ENCODE assay signal across 18 mouse cellular contexts in genomic region chr12:3770546-3770945, GRCm38 (mm10). TPM values are rescaled to one million over a fixed set of nuclear protein-coding genes. Genes with fewer than 3 reads are reported as not detected.
DNase-seq lines count a peak whose midpoint lies in the region; TF ChIP-seq lines count a peak whose summit lies in the region.
"Had no signal": no experiment of that assay in that cellular context is flagged by ENCODE, and none has a peak within 500 bp of the region (broad histone marks: within the 10 kb centered on the region; RNA-seq: fewer than 3 reads in every experiment).

No protein-coding gene starts in this region.

- no peak for TF ChIP-seq POLR2A in bone marrow, adult 2 months (IDR thresholded peaks at IDR 0.05; ENCODE audit: borderline replicate concordance, control insufficient read depth, low read depth, low read length)

- WGBS in bone marrow, adult 2 months, result 79% methylated on average over 2 of the region's 2 CpGs
- 93% methylated on average over 2 of the region's 2 CpGs for WGBS in macrophage (ENCODE audit: missing documents)

- no peaks in the 10 kb centered on the region for H3K36me3 ChIP-seq in macrophage (ENCODE audit: inconsistent target)

- no peaks in the 10 kb centered on the region for H3K79me2 ChIP-seq in macrophage (ENCODE audit: inconsistent target)

- H3K4me1 ChIP-seq in bone marrow, adult 2 months (ENCODE audit: control insufficient read depth, insufficient read depth, low read length), result peaks cover 4% of the 10 kb centered on the region
- H3K4me1 ChIP-seq: embryonic facial prominence, embryonic 10.5 days; forebrain, embryonic 13.5 days; hindbrain, embryonic 12.5 days had no signal

- intact Hi-C loops in gastrocnemius, adult 2 months (cut with DNase I), result no loop called here
- intact Hi-C loops in left cerebral cortex, adult 2 months (cut with DNase I), result no loop called here
- intact Hi-C loops in left cerebral cortex, postnatal 25 days (cut with DNase I), result no loop called here

- no peak overlapping the region for H3K4me3 ChIP-seq in gastrocnemius, adult 2 months
- H3K4me3 ChIP-seq in left cerebral cortex, adult 2 months, result no peak overlapping the region
- no peak overlapping the region for H3K4me3 ChIP-seq in bone marrow, adult 2 months (replicated peaks; ENCODE audit: control insufficient read depth, low read depth, low read length)
- no peak overlapping the region for H3K4me3 ChIP-seq in macrophage (ENCODE audit: inconsistent target)
- H3K4me3 ChIP-seq: embryonic facial prominence, embryonic 10.5 days; forebrain, embryonic 13.5 days; hindbrain, embryonic 12.5 days had no signal

- no peak for TF ChIP-seq CTCF in gastrocnemius, adult 2 months (IDR thresholded peaks at IDR 0.05)
- TF ChIP-seq CTCF in left cerebral cortex, adult 2 months (IDR thresholded peaks at IDR 0.05), result no peak
- no peak for TF ChIP-seq CTCF in bone marrow, adult 2 months (IDR thresholded peaks at IDR 0.05; ENCODE audit: control insufficient read depth, insufficient read depth, low read length)

- no peak for DNase-seq in gastrocnemius, adult 2 months
- DNase-seq in gastrocnemius, adult 18-20 months (ENCODE audit: low spot score), result no peak
- no peak for DNase-seq in left cerebral cortex, adult 2 months (ENCODE audit: extremely low spot score in 1 of 2, low spot score in 2 of 2)
- DNase-seq in left cerebral cortex, postnatal 25 days (ENCODE audit: low spot score in 2 of 2), result no peak
- no peak for DNase-seq in ovary, postnatal 36 days (ENCODE audit: low spot score)
- DNase-seq: adrenal gland, adult 2 months; adrenal gland, postnatal 25 days; cerebellum, adult 11 months; cerebellum, adult 9-11 months; cerebellum, postnatal 36 days; gastrocnemius, postnatal 25 days; heart, postnatal 10 days; heart, postnatal 4 days had no signal

- H3K27ac ChIP-seq in gastrocnemius, adult 2 months, result 0 out of 2 replicates have a peak overlapping the region, but pooled peaks have one; percentile 5
- peak overlapping the region; percentile 55 for H3K27ac ChIP-seq in left cerebral cortex, adult 2 months
- H3K27ac ChIP-seq in bone marrow, adult 2 months (ENCODE audit: control insufficient read depth, insufficient read depth, low read depth, low read length, poor library complexity), result peak overlapping the region; percentile 1; the same call in 1 of the 2 replicates
- 0 out of 2 replicates have a peak overlapping the region, but pooled peaks have one; percentile 4 for H3K27ac ChIP-seq in macrophage
- H3K27ac ChIP-seq: embryonic facial prominence, embryonic 10.5 days; forebrain, embryonic 13.5 days; hindbrain, embryonic 12.5 days had no signal

RNA-seq across cellular contexts. Expression of gene Dnmt3a, which starts 35.3 kb away (rescaled TPM):
- total RNA-seq in gastrocnemius, adult 2 months (2021), result 10 to 100 TPM; 57.5 to 97.5 TPM
- total RNA-seq in gastrocnemius, adult 18-20 months (2021), result 10 to 100 TPM; 54.6 to 62.0 TPM
- total RNA-seq in left cerebral cortex, adult 2 months (2021), result 100 to 1,000 TPM in 1 of 2 experiments, 10 to 100 TPM in 1; 99.8 to 116 TPM
- total RNA-seq in left cerebral cortex, postnatal 25 days (2021), result 100 to 1,000 TPM; 138 to 148 TPM
- polyA plus RNA-seq in bone marrow, adult 2 months (2011; ENCODE audit: insufficient read depth, insufficient read length, low replicate concordance, missing spikeins), result 26.8 and 41.5 TPM in 2 replicates
- total RNA-seq in macrophage (2018; cell fraction: chromatin; rRNA removed), result 1,000 to 10,000 TPM in 3 of 26 experiments, 100 to 1,000 TPM in 23; 182 to 1,452 (median 590) TPM
- 100 to 1,000 TPM in 25 of 26 experiments, 10 to 100 TPM in 1; 83.9 to 342 (median 173) TPM for total RNA-seq in macrophage (2018; cell fraction: cytosol; rRNA removed)
- 100 to 1,000 TPM; 125 to 674 (median 269) TPM for total RNA-seq in macrophage (2018; cell fraction: nucleus; rRNA removed)
- polyA plus RNA-seq in macrophage (2018), result 76.3 to 253 TPM (median 241 TPM) in 3 replicates

Comparison
In these comparisons a context has a peak if more than half of its experiments do, and no peak if none do; other contexts are left out.
1. H3K27ac ChIP-seq: peak in every context shown above with its lines; median percentile 55 in left cerebral cortex, adult 2 months; 5 in gastrocnemius, adult 2 months; 4 in macrophage; 1 in bone marrow, adult 2 months.